Mouse (Mus musculus) G1E (cell line): Measurements from ENCODE around the gene Tekt2. TPM values are rescaled to one million over a fixed set of nuclear protein-coding genes. Genes with fewer than 3 reads are reported as not detected.

Source experiments
- ATAC-seq: 2 replicates; pipeline ENCODE4 v1.8.0; 2016; ENCODE audit warnings: mild to moderate bottlenecking; ENCODE audit not compliant: insufficient number of reproducible peaks, poor library complexity, low FRiP score, severe bottlenecking; ENCODE audit errors: extremely low read depth
- DNase-seq: peaks from one replicate; pipeline ENCODE4 v3.0.0; 2012; ENCODE audit warnings: low spot score
- H3K27me3 ChIP-seq: 2 replicates; pipeline ENCODE4 v1.6.1; 2012; ENCODE audit warnings: mild to moderate bottlenecking, low read length, inconsistent platforms; ENCODE audit not compliant: insufficient read depth
- H3K36me3 ChIP-seq: replicated peaks from 2 replicates; pipeline ENCODE3; 2012; ENCODE audit warnings: mild to moderate bottlenecking, inconsistent platforms
- H3K4me1 ChIP-seq: 2 replicates; pipeline ENCODE4 v1.6.1; 2012; ENCODE audit warnings: low read depth, low read length, inconsistent platforms, mixed read lengths; ENCODE audit not compliant: insufficient read depth
- H3K4me3 ChIP-seq: 2 replicates; pipeline ENCODE4 v1.5.1; 2012; ENCODE audit warnings: low read depth, mild to moderate bottlenecking, inconsistent platforms, low read length, moderate library complexity, mixed read lengths
- H3K9me3 ChIP-seq: replicated peaks from 2 replicates; pipeline ENCODE4 v1.6.1; 2012; ENCODE audit warnings: inconsistent platforms
- CTCF ChIP-seq: IDR thresholded peaks from 2 replicates; pipeline ENCODE4 v1.5.1; 2012; ENCODE audit warnings: low read depth, low read length, inconsistent platforms, mixed read lengths
- GATA1 ChIP-seq: IDR thresholded peaks from 2 replicates; pipeline ENCODE4 v1.6.1; 2012; ENCODE audit warnings: borderline replicate concordance, low read length, inconsistent platforms, mixed read lengths
- GATA2 ChIP-seq: IDR thresholded peaks from 2 replicates; pipeline ENCODE4 v1.6.1; 2012; ENCODE audit warnings: low read depth, low read length, inconsistent platforms, borderline replicate concordance
- POLR2AphosphoS5 ChIP-seq: IDR thresholded peaks from 2 replicates; pipeline ENCODE4 v1.6.1; 2012; ENCODE audit warnings: low read depth, low read length, inconsistent platforms; ENCODE audit not compliant: insufficient replicate concordance
- TAL1 ChIP-seq: conservative IDR thresholded peaks from 2 replicates; pipeline ENCODE4 v1.6.1; 2012; ENCODE audit warnings: low read depth, low read length, inconsistent platforms, mixed read lengths
- polyA plus RNA-seq: library from polyadenylated mRNA; stranded (reverse); fragments of >175 nt; gene quantifications from 2 replicates; pipeline ENCODE4 v1.2.3, GENCODE M21; 2012
- total RNA-seq, 2 experiments: library from RNA; stranded (forward) in 1 of 2; stranded (reverse) in 1 of 2; fragments of 200-1000 nt in 1 of 2; fragments of >200 nt in 1 of 2; fragmentation: Nextera tagmentation in 1 of 2; gene quantifications; 2 replicates each; pipeline ENCODE4 v1.2.3; 2014 to 2017

Tekt2 gene
- total and polyA plus RNA-seq, 3 experiments: 0.16 TPM; not detected in 2

DNA sequence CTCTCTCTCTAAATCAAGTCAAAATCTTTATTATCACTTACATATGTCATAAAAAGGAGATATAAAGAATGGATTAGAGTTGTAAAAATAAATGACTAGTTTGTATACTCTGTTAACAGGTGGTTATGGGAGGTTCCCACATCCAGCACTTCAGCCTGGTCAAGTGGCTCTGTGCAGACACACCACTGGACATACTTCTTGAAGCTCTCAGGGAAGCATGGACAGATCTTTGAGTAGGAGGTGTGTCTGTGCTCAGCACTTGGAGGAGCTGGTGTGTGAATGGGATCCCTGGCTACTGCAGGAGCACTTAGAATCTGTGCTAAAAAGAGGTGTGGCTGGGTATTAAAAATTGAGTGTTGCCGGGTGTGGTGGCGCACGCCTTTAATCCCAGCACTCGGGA, 4.8 kb upstream of the Tekt2 start:
- peaks cover 3% of the 10 kb centered on the region for H3K27me3 ChIP-seq
- H3K36me3 ChIP-seq: peaks cover 16% of the 10 kb centered on the region
- DNase-seq: no peak
- H3K9me3 ChIP-seq: no peaks in the 10 kb centered on the region
- H3K4me1 ChIP-seq: no peaks in the 10 kb centered on the region
- ATAC-seq: no peak
- H3K4me3 ChIP-seq: no peak overlapping the region
- TF ChIP-seq TAL1 (no peak), CTCF (no peak), GATA1 (no peak), GATA2 (no peak), POLR2AphosphoS5 (no peak)

DNA sequence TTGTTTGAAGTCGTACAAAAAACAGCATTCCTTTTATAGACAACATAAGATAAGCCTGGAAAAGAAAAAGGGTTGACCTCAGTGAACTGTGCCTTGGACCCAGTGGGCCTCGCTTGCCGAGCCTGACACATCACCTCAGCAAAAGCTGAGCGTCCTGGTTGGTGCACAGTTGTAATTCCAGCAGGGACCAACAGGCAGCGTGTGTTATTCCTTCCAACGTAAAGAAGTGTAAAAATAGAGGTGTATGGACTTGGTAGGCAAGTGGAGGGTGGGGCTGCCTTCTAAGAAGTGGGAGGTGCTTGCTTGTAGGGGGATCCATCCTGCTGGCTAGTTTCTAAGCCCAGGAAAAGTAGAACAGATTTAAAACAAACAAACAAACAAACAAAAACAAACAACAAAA, 548 bp upstream of the Tekt2 start:
- DNase-seq: no peak
- TF ChIP-seq TAL1: no peak
- no peak for TF ChIP-seq CTCF
- no peak for TF ChIP-seq POLR2AphosphoS5
- no peak for TF ChIP-seq GATA1

GRCm38 (mm10) chr4:126324861-126325260, 627 bp downstream of the Tekt2 start:
- H3K9me3 ChIP-seq: 0 out of 2 replicates have a peak, but pooled peaks cover 3% of the 10 kb centered on the region
- no peak for DNase-seq
- H3K36me3 ChIP-seq: peaks cover 2% of the 10 kb centered on the region
- TF ChIP-seq POLR2AphosphoS5: no peak
- no peak for TF ChIP-seq TAL1
- no peak for TF ChIP-seq GATA2
- no peak for TF ChIP-seq CTCF
- no peak for TF ChIP-seq GATA1
- H3K4me3 ChIP-seq: no peak overlapping the region
- peaks cover 18% of the 10 kb centered on the region for H3K4me1 ChIP-seq
- no peak for ATAC-seq
- peaks cover 28% of the 10 kb centered on the region for H3K27me3 ChIP-seq

More for the DNA sequence above, 548 bp upstream of the Tekt2 start:
- H3K36me3 ChIP-seq: no peaks in the 10 kb centered on the region
- H3K4me1 ChIP-seq: peaks cover 7% of the 10 kb centered on the region
- peaks cover 28% of the 10 kb centered on the region for H3K27me3 ChIP-seq
- no peak for ATAC-seq
- no peak overlapping the region for H3K4me3 ChIP-seq
- 0 out of 2 replicates have a peak, but pooled peaks cover 3% of the 10 kb centered on the region for H3K9me3 ChIP-seq

GRCm38 (mm10) chr4:126322646-126323045, 2.8 kb downstream of the Tekt2 start:
- H3K36me3 ChIP-seq: peaks cover 24% of the 10 kb centered on the region
- peaks cover 28% of the 10 kb centered on the region for H3K27me3 ChIP-seq
- TF ChIP-seq POLR2AphosphoS5 (no peak), CTCF (no peak), GATA1 (no peak), GATA2 (no peak), TAL1 (no peak)
- DNase-seq (no peak), ATAC-seq (no peak)
- peaks cover 28% of the 10 kb centered on the region for H3K4me1 ChIP-seq
- H3K9me3 ChIP-seq: 0 out of 2 replicates have a peak, but pooled peaks cover 3% of the 10 kb centered on the region
- no peak overlapping the region for H3K4me3 ChIP-seq

DNA sequence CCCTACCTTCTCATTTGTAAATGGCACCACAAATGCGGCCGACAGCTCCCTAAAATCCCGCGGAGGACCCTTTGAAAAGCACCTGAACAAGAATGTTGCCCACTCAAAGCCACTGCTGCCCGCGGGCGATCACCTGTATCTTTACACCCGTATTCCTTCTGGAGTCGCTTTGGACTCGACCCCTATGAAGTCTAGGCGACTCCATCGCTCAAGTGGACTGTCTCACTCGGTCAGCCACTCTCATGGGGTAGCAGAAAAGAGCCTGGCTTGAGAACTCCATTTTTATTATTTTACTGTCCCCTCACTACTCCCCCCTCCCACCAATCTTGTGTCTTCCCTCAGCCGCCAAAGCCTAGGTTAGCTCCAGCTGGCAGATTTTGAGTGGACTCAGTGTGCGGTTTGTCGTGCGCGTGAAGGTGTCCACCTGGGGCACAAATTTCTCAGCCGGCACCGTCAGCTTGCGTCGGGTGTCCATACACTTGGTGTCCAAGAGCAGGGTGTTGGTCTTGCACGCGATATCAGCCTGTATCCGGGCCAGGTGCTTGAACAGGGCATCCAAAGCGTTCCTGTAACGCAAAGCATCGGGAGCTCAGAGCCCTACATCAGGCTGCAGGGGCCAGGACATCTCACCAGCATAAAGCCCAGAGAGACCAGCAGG, 3.5 kb downstream of the Tekt2 start:
- H3K27me3 ChIP-seq: peaks cover 28% of the 10 kb centered on the region; the same call in 1 of the 2 replicates
- TF ChIP-seq TAL1 (no peak), GATA1 (no peak), CTCF (no peak), GATA2 (no peak), POLR2AphosphoS5 (no peak)
- H3K4me3 ChIP-seq: peak overlapping the region; percentile 90
- peaks cover 31% of the 10 kb centered on the region for H3K36me3 ChIP-seq
- ATAC-seq (no peak), DNase-seq (no peak)
- H3K4me1 ChIP-seq: peaks cover 32% of the 10 kb centered on the region
- 0 out of 2 replicates have a peak, but pooled peaks cover 3% of the 10 kb centered on the region for H3K9me3 ChIP-seq

DNA sequence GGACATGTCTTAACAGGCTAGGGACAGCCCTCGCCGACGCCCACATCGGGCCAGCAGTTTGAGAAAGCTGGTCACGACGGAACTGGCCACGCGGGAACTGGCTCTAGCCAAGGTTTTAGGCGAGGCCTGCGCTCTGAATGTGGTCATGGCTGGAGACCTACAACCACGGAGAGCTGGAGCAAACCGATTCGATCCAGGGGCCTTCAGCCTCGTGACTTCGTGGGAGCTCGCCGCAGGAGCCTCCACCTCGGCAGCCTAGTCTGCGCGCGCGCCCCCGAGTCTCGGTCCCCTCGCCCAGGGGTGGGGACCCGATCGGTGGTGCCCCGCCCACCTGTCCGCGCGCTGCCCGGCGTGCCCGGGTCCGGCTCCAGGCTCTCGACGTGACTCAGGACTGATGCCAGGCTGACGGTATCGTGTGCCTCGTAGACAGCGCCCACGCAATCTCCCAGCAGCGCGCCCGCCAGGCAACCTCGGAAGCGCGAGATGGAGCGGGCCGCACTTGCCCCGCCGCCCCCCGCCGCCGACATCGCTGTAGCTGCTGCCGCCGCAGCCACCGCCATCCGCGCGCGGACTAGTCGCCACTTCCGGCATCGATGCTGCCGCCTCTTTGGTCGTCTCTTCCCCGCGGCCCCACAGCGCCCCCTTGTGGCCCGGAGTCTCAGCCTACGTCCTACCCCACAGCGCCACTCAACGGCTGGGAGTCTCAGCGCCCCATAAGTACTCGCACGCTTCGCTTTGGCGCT, 4.2 kb downstream of the Tekt2 start, which contains the start of gene Adprhl2:
Gene Adprhl2, minus strand, starts transcription at position 593 of the 743 bp plus-strand sequence.
- ATAC-seq (peak; percentile 81), DNase-seq (peak; percentile 88)
- peak; percentile 89 for TF ChIP-seq CTCF
- no peak for TF ChIP-seq GATA1
- H3K27me3 ChIP-seq: peaks cover 28% of the 10 kb centered on the region; the same call in 1 of the 2 replicates
- H3K4me1 ChIP-seq: peaks cover 35% of the 10 kb centered on the region
- H3K36me3 ChIP-seq: peaks cover 38% of the 10 kb centered on the region
- peak within 1 kb of the TSS; percentile 90 for H3K4me3 ChIP-seq
- H3K9me3 ChIP-seq: 0 out of 2 replicates have a peak, but pooled peaks cover 3% of the 10 kb centered on the region
